Mouse (Mus musculus) ovary, adult 2 months (tissue): ENCODE measurements around the gene Scn10a. TPM values are rescaled to one million over a fixed set of nuclear protein-coding genes. Genes with fewer than 3 reads are reported as not detected.

ENCODE experiments used
- polyA plus RNA-seq: library from polyadenylated mRNA; depleted of rRNA; stranded (reverse); fragments of >200 nt; gene quantifications from 2 replicates; pipeline ENCODE4 v1.2.3, GENCODE M21; 2012; rRNA removed

Gene Scn10a
- 0.38 and 0.54 TPM in 2 replicates for polyA plus RNA-seq

DNA sequence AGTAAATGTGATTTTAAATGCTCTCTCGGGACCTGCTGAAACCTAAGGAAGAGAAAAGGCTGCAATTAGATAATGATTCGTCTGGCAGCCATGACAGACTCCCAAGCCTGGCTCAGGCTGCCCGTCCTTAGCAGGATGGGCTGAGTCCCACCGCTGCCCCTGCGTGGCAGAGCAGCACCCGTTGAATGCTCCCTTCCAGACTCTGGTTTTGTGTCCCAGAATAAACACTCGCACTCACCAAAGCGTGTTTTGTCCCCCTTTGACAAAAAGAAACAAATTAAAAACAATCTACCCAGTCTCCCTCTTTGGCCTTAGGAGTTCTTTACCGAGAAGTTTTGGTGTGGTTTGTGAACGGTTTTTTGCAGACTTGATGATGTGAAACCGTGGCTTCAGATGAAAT is at the start of gene Scn10a:
Gene Scn10a, minus strand, starts transcription at position 101 of the 400 bp plus-strand sequence.

DNA sequence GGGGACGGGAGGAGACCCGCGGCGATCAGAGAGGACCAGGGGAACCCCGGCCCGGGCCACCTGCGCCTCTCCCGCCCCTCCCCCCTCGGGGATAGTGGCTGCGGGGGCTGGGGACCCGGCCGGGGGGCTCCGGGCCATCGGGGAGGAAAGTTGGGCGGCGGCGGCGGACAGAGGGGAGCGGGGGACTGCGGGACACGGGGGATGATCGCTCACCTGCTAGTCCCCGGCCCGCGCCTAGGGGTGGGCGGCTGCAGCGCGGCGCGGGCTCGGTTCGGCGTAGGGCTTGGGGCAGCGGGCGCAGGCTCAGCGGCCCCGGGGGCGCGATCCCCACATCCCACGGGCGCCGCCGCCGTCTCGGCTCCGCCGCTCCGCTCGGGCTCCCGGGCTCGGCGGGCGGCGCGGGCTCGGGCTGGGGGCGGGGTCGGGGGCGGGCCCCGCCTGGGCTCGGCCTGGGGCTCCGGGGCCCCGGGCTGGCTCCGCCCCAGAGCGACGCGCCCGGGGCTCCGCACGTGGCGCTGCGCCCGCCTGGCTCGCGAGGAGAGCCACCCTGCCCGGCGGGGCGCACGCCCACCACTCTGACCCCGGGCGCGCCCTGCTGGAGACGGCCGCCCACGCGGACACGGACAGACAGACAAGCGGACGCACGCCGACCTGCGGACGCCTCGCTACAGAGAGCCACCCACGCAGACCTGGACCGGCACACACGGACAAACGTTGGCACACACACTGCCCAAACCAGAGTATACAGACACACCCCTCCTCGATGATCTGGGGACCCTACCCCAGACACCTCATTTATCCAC is 140.3 kb downstream of the Scn10a start, which contains the start of gene Scn5a:
Gene Scn5a, minus strand, starts transcription at position 381 of the 803 bp plus-strand sequence.

Other genes with a start within 250 kb of the Scn10a start
- 2.1 and 2.7 TPM in 2 replicates for gene Scn5a, start 140.3 kb downstream of the Scn10a start, polyA plus RNA-seq
- not detected in 2 replicates for gene Scn11a, start 106.1 kb upstream of the Scn10a start, polyA plus RNA-seq
- gene Wdr48, start 175.6 kb upstream of the Scn10a start, polyA plus RNA-seq = 46.9 and 49.4 TPM in 2 replicates
- 28.9 and 29.6 TPM in 2 replicates for gene Gorasp1, start 218.2 kb upstream of the Scn10a start, polyA plus RNA-seq
- 7.1 and 7.8 TPM in 2 replicates for gene Ttc21a, start 218.3 kb upstream of the Scn10a start, polyA plus RNA-seq